Mouse (Mus musculus): ENCODE data around the gene Vamp5. TPM values are rescaled to one million over a fixed set of nuclear protein-coding genes. Genes with fewer than 3 reads are reported as not detected.

The Vamp5 gene
- polyA plus RNA-seq, 3 experiments from 2014 or later: 67.7 to 70.9 (median 69.7) TPM

GRCm38 (mm10) chr6:72344396-72345073 is 35.7 kb downstream of the Vamp5 start:
- ATAC-seq: peak; percentile 30

GRCm38 (mm10) chr6:72340481-72340880 is 39.8 kb downstream of the Vamp5 start:
- ATAC-seq: no peak

GRCm38 (mm10) chr6:72333111-72333510 is 47.2 kb downstream of the Vamp5 start:
- no peak for ATAC-seq

- no peak for ATAC-seq
Observed at GRCm38 (mm10) chr6:72330133-72330532, 50.1 kb downstream of the Vamp5 start.

GRCm38 (mm10) chr6:72329019-72329418 is 51.2 kb downstream of the Vamp5 start:
- ATAC-seq: no peak

- peak; percentile 35 for ATAC-seq
Observed at GRCm38 (mm10) chr6:72326274-72326673, 54.0 kb downstream of the Vamp5 start.

- ATAC-seq: no peak
Observed at GRCm38 (mm10) chr6:72323786-72324508, 56.3 kb downstream of the Vamp5 start.

- ATAC-seq: no peak
Observed at GRCm38 (mm10) chr6:72322936-72323335, 57.3 kb downstream of the Vamp5 start.

- ATAC-seq: no peak
Observed at GRCm38 (mm10) chr6:72319019-72319418, 61.2 kb downstream of the Vamp5 start.

Other genes with a start within 250 kb of the Vamp5 start
- gene Atoh8, start 144.9 kb downstream of the Vamp5 start, polyA plus RNA-seq (2017; shearing (Covaris generic)): not detected
- gene Sftpb, start 75.9 kb downstream of the Vamp5 start, polyA plus RNA-seq (2017; shearing (Covaris generic)): not detected
- 10 to 100 TPM; 16.5 to 26.1 (median 20.8) TPM for gene Usp39, start 35.3 kb downstream of the Vamp5 start, polyA plus RNA-seq (2017; shearing (Covaris generic))
- gene 0610030E20Rik, start 33.2 kb downstream of the Vamp5 start, polyA plus RNA-seq (2017; shearing (Covaris generic)): 10 to 100 TPM; 18.2 to 25.5 (median 19.7) TPM
- gene Tmem150a, start 25.0 kb downstream of the Vamp5 start, polyA plus RNA-seq (2017; shearing (Covaris generic)): 1 to 10 TPM in 1 of 3 experiments, under 1 TPM in 2; 0.57 to 1.1 (median 0.67) TPM
- gene Rnf181, start 13.5 kb downstream of the Vamp5 start, polyA plus RNA-seq (2017; shearing (Covaris generic)): 100 to 1,000 TPM; 107 to 150 (median 144) TPM
- 100 to 1,000 TPM; 338 to 440 (median 338) TPM for gene Vamp8, start 10.2 kb upstream of the Vamp5 start, polyA plus RNA-seq (2017; shearing (Covaris generic))
- 1 to 10 TPM; 5.6 to 6.5 (median 5.9) TPM for gene Ggcx, start 33.8 kb upstream of the Vamp5 start, polyA plus RNA-seq (2017; shearing (Covaris generic))
- 100 to 1,000 TPM; 217 to 228 (median 219) TPM for gene Mat2a, start 59.1 kb upstream of the Vamp5 start, polyA plus RNA-seq (2017; shearing (Covaris generic))
- gene Sh2d6, start 141.2 kb upstream of the Vamp5 start, polyA plus RNA-seq (2017; shearing (Covaris generic)): not detected
- 100 to 1,000 TPM; 499 to 613 (median 536) TPM for gene Capg, start 163.9 kb upstream of the Vamp5 start, polyA plus RNA-seq (2017; shearing (Covaris generic))
- gene Elmod3, start 217.9 kb upstream of the Vamp5 start, polyA plus RNA-seq (2017; shearing (Covaris generic)): 10 to 100 TPM; 13.7 to 24.3 (median 20.6) TPM
- gene Retsat, start 218.0 kb upstream of the Vamp5 start, polyA plus RNA-seq (2017; shearing (Covaris generic)): 1 to 10 TPM; 3.9 to 5.5 (median 4.1) TPM
- gene Tgoln1, start 236.5 kb upstream of the Vamp5 start, polyA plus RNA-seq (2017; shearing (Covaris generic)): 100 to 1,000 TPM; 103 to 111 (median 108) TPM

Measured in inflammation-experienced regulatory T-cells, adult 6 months (primary cell).